Mouse (Mus musculus): ENCODE measurements around the gene Repin1. TPM values are rescaled to one million over a fixed set of nuclear protein-coding genes. Genes with fewer than 3 reads are reported as not detected.
"Not testable (repeated sequence)": the region's sequence is repeated elsewhere in the genome, so short reads cannot be mapped to it uniquely, and the experiment has no call there.

The Repin1 gene
- polyA plus RNA-seq, 1 experiment: 15.3 TPM

GRCm38 (mm10) chr6:48614756-48615155, 21.1 kb downstream of the Repin1 start:
- no peaks in the 10 kb centered on the region for H3K79me2 ChIP-seq (ENCODE audit: control insufficient read depth, insufficient read depth)
- H3K4me3 ChIP-seq: no peak overlapping the region
- H3ac ChIP-seq (ENCODE audit: control insufficient read depth, insufficient read length): no peak overlapping the region
- TF ChIP-seq POLR2A (IDR thresholded peaks at IDR 0.05; ENCODE audit: insufficient read length, low read depth) (no peak), SRF (IDR thresholded peaks at IDR 0.05; ENCODE audit: control insufficient read depth, insufficient read length, low read depth) (no peak), CEBPB (IDR thresholded peaks at IDR 0.05; ENCODE audit: insufficient read depth, poor library complexity, severe bottlenecking) (no peak), USF1 (IDR thresholded peaks at IDR 0.05; ENCODE audit: low read depth) (no peak)
- H3K27me3 ChIP-seq (ENCODE audit: control insufficient read depth, insufficient read depth, insufficient read length): no peaks in the 10 kb centered on the region
- no peaks in the 10 kb centered on the region for H3K36me3 ChIP-seq (ENCODE audit: control insufficient read depth, insufficient read depth)
- no peak overlapping the region for H3K4me2 ChIP-seq (ENCODE audit: low read depth)

GRCm38 (mm10) chr6:48620031-48620430, 26.3 kb downstream of the Repin1 start:
- no peak for TF ChIP-seq E2F4 (IDR thresholded peaks at IDR 0.05; ENCODE audit: insufficient read depth)
- no peak for TF ChIP-seq CEBPB (IDR thresholded peaks at IDR 0.05; ENCODE audit: insufficient read depth, poor library complexity, severe bottlenecking)
- no peak for TF ChIP-seq TCF12 (IDR thresholded peaks at IDR 0.05; ENCODE audit: insufficient read depth, poor library complexity, severe bottlenecking)
- TF ChIP-seq MYOG (IDR thresholded peaks at IDR 0.05; ENCODE audit: control insufficient read depth in 1 of 3, insufficient read depth in 1 of 3, insufficient read length in 2 of 3, low read depth in 2 of 3): no peak
- no peak overlapping the region for H3ac ChIP-seq (ENCODE audit: control insufficient read depth, insufficient read length)
- no peaks in the 10 kb centered on the region for H3K27me3 ChIP-seq (ENCODE audit: control insufficient read depth, insufficient read depth, insufficient read length)
- no peaks in the 10 kb centered on the region for H3K36me3 ChIP-seq (ENCODE audit: control insufficient read depth, insufficient read depth)
- H3K4me3 ChIP-seq: no peak overlapping the region
- H3K4me2 ChIP-seq (ENCODE audit: low read depth): no peak overlapping the region
- H3K79me2 ChIP-seq (ENCODE audit: control insufficient read depth, insufficient read depth): no peaks in the 10 kb centered on the region

GRCm38 (mm10) chr6:48622186-48622843, 28.6 kb downstream of the Repin1 start:
- H3K4me3 ChIP-seq; H3K36me3 ChIP-seq (ENCODE audit: control insufficient read depth, insufficient read depth); H3K79me2 ChIP-seq (ENCODE audit: control insufficient read depth, insufficient read depth); H3K4me2 ChIP-seq (ENCODE audit: low read depth); H3ac ChIP-seq (ENCODE audit: control insufficient read depth, insufficient read length); H3K27me3 ChIP-seq (ENCODE audit: control insufficient read depth, insufficient read depth, insufficient read length): not testable (repeated sequence)

- TF ChIP-seq SRF (IDR thresholded peaks at IDR 0.05; ENCODE audit: control insufficient read depth, insufficient read length, low read depth) (no peak), CEBPB (IDR thresholded peaks at IDR 0.05; ENCODE audit: insufficient read depth, poor library complexity, severe bottlenecking) (no peak), TCF12 (IDR thresholded peaks at IDR 0.05; ENCODE audit: insufficient read depth, poor library complexity, severe bottlenecking) (no peak), TCF3 (IDR thresholded peaks at IDR 0.05; ENCODE audit: insufficient read length, low read depth) (no peak), USF1 (IDR thresholded peaks at IDR 0.05; ENCODE audit: low read depth) (no peak), MAX (IDR thresholded peaks at IDR 0.05; ENCODE audit: low read depth) (no peak), REST (IDR thresholded peaks at IDR 0.05; ENCODE audit: insufficient read depth, insufficient read length) (no peak)
- Histone ChIP-seq H3ac (ENCODE audit: control insufficient read depth, insufficient read length) (no peak overlapping the region), H3K4me3 (no peak overlapping the region), H3K36me3 (ENCODE audit: control insufficient read depth, insufficient read depth) (no peaks in the 10 kb centered on the region), H3K4me2 (ENCODE audit: low read depth) (no peak overlapping the region), H3K27me3 (ENCODE audit: control insufficient read depth, insufficient read depth, insufficient read length) (peaks cover 6% of the 10 kb centered on the region), H3K79me2 (ENCODE audit: control insufficient read depth, insufficient read depth) (no peaks in the 10 kb centered on the region)
These were observed 29.8 kb downstream of the Repin1 start for GRCm38 (mm10) chr6:48623460-48623859.

- no peak for TF ChIP-seq MYOG (IDR thresholded peaks at IDR 0.05; ENCODE audit: control insufficient read depth in 1 of 3, insufficient read depth in 1 of 3, insufficient read length in 2 of 3, low read depth in 2 of 3)
- no peak for TF ChIP-seq E2F4 (IDR thresholded peaks at IDR 0.05; ENCODE audit: insufficient read depth)
- no peak for TF ChIP-seq USF1 (IDR thresholded peaks at IDR 0.05; ENCODE audit: low read depth)
- no peaks in the 10 kb centered on the region for H3K79me2 ChIP-seq (ENCODE audit: control insufficient read depth, insufficient read depth)
- peaks cover 14% of the 10 kb centered on the region for H3K27me3 ChIP-seq (ENCODE audit: control insufficient read depth, insufficient read depth, insufficient read length)
- H3K4me3 ChIP-seq: no peak within 1 kb of the TSS
- no peaks in the 10 kb centered on the region for H3K36me3 ChIP-seq (ENCODE audit: control insufficient read depth, insufficient read depth)
- H3K4me2 ChIP-seq (ENCODE audit: low read depth): no peak within 1 kb of the TSS
- H3ac ChIP-seq (ENCODE audit: control insufficient read depth, insufficient read length): no peak within 1 kb of the TSS
These were observed 32.8 kb downstream of the Repin1 start, which contains the start of gene AI854703 for GRCm38 (mm10) chr6:48626464-48626863. Gene AI854703 (plus strand): TSS chr6:48626764.

- H3K27me3 ChIP-seq (ENCODE audit: control insufficient read depth, insufficient read depth, insufficient read length): peaks cover 14% of the 10 kb centered on the region
- no peak overlapping the region for H3ac ChIP-seq (ENCODE audit: control insufficient read depth, insufficient read length)
- H3K79me2 ChIP-seq (ENCODE audit: control insufficient read depth, insufficient read depth): no peaks in the 10 kb centered on the region
- TF ChIP-seq E2F4 (IDR thresholded peaks at IDR 0.05; ENCODE audit: insufficient read depth) (no peak), REST (IDR thresholded peaks at IDR 0.05; ENCODE audit: insufficient read depth, insufficient read length) (no peak), POLR2AphosphoS2 (IDR thresholded peaks at IDR 0.05; ENCODE audit: insufficient read length, low read depth) (no peak)
- no peak overlapping the region for H3K4me2 ChIP-seq (ENCODE audit: low read depth)
- H3K36me3 ChIP-seq (ENCODE audit: control insufficient read depth, insufficient read depth): no peaks in the 10 kb centered on the region
- no peak overlapping the region for H3K4me3 ChIP-seq
These were observed 33.3 kb downstream of the Repin1 start for GRCm38 (mm10) chr6:48626984-48627383.
